In genomic region chr2:170648542-170648941, GRCm38 (mm10) we compare ENCODE assay signal across 11 mouse cellular contexts. TPM values are rescaled to one million over a fixed set of nuclear protein-coding genes. Genes with fewer than 3 reads are reported as not detected.
DNase-seq lines count a peak whose midpoint lies in the region.
"Had no signal": no experiment of that assay in that cellular context is flagged by ENCODE, and none has a peak within 500 bp of the region (broad histone marks: within the 10 kb centered on the region; RNA-seq: fewer than 3 reads in every experiment).

No protein-coding gene starts in this region.

- DNase-seq in kidney, postnatal 10 days = peak; percentile 41
- DNase-seq in kidney, adult 18-20 months = no peak
- peak; percentile 9 for DNase-seq in ovary, postnatal 14 days (ENCODE audit: low spot score)
- DNase-seq in ovary, postnatal 36 days (ENCODE audit: low spot score) = no peak
- DNase-seq in left cerebral cortex, postnatal 36 days (ENCODE audit: low spot score in 2 of 2) = peak; percentile 46 to 60
- DNase-seq in urinary bladder, postnatal 14 days (ENCODE audit: low spot score) = no peak
- no peak for DNase-seq in retina, embryonic 14.5 days (ENCODE audit: low spot score)
- no peak for DNase-seq in ovary, adult 18-20 months (ENCODE audit: low spot score)
- DNase-seq: heart, adult 18-20 months; heart, postnatal 14 days had no signal

- intact Hi-C loops in left cerebral cortex, postnatal 36 days (cut with DNase I) = no loop called here

RNA-seq across cellular contexts. Expression of gene 4930470P17Rik, which starts 46.7 kb away (rescaled TPM):
- not detected for total RNA-seq in left cerebral cortex, postnatal 36 days (2021)
- total RNA-seq: heart, adult 18-20 months; heart, postnatal 14 days; layer of hippocampus, adult 8-10 months had no signal

Comparison
In these comparisons a context has a peak if more than half of its experiments do, and no peak if none do; other contexts are left out.
1. DNase-seq: peak in kidney, postnatal 10 days (single experiment), ovary, postnatal 14 days (single experiment) and left cerebral cortex, postnatal 36 days (2 of 2); none in kidney, adult 18-20 months (single experiment), ovary, postnatal 36 days (single experiment), urinary bladder, postnatal 14 days (single experiment), retina, embryonic 14.5 days (single experiment) and ovary, adult 18-20 months (single experiment).